Mouse (Mus musculus): ENCODE results near the gene Nipal1. TPM values are rescaled to one million over a fixed set of nuclear protein-coding genes. Genes with fewer than 3 reads are reported as not detected.

The Nipal1 gene
- total RNA-seq, 2 experiments from 2014 or later = not detected

DNA sequence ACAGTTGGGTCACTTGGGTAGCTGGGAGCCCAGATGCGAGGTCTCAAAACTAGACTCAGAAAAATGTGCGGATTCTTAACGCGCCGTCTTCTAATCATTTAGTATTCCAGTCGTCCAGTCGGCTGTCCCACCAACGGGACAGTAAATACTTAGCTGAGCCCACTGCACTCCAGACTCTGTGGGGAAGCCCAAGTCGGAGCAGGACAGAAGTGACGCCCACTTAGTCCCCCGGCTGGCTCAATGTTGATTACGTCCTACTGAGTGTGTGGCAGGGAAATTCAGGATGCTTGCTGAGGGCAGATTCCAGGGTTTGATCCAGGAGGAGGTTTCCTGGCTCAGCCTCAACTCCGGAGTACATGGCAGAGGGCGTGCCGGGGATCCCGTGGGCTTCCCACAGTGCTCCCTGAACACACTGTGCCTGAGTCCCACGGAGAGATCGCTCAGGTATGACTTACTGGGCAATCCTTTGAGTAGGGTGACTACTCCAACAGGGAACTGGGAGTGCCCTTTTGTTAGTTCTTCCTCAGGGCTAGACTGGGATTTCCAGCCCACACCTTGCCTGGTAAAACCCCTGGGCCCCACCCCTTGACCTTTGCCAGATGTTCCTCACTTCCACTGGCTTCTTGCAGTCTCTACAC, 482 bp downstream of the Nipal1 start:
- TF ChIP-seq CTCF (IDR thresholded peaks at IDR 0.05) = no peak
- no peak for DNase-seq
- intact Hi-C loops (cut with DNase I) = no loop called here
- Histone ChIP-seq H3K4me3 (peak overlapping the region; percentile 71), H3K27ac (no peak overlapping the region)

DNA sequence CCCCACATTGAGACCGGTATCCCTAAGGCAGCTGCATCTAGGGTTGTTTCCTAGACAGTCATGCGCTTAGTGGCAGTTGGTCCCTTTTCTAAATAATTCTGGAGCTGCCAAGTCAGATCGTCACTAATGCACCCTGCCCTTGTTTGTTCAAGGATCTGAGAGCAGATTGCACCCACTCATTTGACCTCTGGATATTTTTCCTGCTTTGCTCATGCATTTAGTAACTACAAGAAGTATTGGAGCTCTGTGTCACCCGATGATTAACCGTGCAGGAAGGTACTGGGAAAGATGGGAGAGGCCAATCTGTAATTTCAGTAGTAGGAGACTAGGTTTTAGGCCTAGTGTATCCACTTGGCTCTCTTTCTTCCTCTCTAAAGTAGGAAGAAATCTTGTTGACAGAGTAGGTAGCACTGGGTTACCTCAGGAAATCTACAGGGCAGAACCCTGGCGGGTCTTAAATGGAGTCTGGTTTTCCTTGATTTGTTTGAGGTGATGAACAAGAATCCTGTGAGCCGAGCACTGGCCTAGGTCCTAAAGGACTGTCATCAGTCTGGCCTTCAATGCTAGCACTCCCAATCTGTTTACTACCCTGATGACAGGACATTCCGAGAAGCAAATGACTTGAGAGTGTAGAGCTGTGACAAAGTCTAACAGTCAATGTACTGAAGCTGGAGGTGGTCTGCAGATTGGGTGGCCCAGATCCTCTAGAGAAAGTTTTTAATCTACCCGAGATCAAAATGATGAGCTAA, 1.6 kb downstream of the Nipal1 start:
- TF ChIP-seq CTCF (IDR thresholded peaks at IDR 0.05) = no peak
- intact Hi-C loops (cut with DNase I) = no loop called here
- Histone ChIP-seq H3K4me3 (no peak overlapping the region), H3K27ac (no peak overlapping the region)
- DNase-seq = no peak

DNA sequence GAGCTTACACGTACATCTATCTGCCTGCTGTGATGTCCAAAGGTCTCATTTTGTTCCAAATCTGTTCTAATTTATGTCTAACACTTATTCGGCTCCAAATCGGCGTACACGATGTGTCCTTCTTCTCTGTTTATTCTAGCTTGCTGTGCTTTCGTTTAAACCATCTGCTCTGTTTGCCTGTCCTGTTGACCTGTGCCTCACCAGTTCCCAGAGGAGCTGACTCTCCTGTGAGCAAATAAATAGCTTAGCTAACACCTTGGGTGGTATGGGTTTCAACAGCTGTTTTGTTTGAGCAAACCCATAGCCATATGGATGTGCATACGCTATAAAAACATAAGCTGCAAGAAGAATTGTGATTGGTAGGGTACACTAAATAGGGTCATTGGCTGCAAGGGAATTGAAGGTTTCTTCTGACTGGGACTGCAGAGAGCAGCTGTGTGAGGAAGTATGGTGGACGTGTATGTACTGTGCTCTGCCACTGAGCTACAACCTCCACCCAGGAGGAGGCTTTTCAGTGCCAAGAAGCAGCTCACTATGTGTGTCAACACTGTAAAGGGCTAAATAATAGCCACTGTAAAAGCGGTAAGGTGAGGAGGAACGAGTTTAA, 5.6 kb downstream of the Nipal1 start:
- no peak overlapping the region for H3K27ac ChIP-seq
- DNase-seq = no peak
- TF ChIP-seq CTCF (IDR thresholded peaks at IDR 0.05) = no peak
- H3K4me3 ChIP-seq = no peak overlapping the region
- intact Hi-C loops (cut with DNase I) = no loop called here

DNA sequence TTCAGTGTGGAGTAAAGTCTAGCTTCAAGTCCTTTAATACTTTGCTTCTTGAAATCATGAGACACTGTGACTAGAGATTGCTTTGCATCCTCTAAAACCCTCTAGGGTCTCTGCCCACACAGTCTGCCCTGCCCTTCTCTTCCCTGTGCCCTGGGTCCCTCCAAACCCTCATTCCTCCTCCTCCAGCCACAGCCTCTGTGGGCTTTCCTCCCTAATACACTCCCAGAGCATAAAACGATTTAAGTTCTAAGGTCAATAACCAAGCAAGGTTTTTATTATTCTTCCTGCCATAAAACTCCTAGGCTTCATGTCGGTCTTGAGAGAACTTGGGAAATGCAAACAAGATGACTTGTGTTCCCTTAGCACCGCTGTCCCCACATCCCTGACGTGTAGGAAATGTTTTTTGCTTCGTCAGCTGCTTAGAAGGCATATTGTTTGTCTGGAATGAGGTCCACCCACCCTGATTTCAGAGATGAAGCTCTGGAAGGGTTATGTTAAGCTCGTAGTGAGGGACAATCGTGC, 8.7 kb downstream of the Nipal1 start:
- H3K27ac ChIP-seq = no peak overlapping the region
- no peak for DNase-seq
- H3K4me3 ChIP-seq = no peak overlapping the region
- no peak for TF ChIP-seq CTCF (IDR thresholded peaks at IDR 0.05)
- intact Hi-C loops (cut with DNase I) = no loop called here

DNA sequence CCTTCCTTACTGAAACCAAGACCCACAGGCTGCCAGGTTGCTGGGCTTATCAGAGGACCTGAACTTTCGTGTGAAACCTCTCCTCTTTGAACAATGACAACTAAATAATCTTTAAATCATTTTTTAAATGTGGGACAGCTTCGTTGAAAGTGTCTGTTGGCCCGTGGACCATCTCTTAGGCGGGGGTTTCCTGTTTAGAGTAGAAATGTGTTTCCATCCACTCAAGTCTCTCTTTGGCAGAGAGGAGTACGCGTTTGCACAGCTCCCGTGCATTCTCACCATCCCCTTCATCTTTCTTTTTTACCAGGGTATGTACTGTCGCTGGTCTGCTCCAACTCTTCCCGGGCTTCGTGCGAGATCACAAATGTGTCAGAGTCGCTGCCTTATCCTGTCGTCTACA, 10.8 kb downstream of the Nipal1 start:
- DNase-seq = no peak
- intact Hi-C loops (cut with DNase I) = no loop called here
- Histone ChIP-seq H3K27ac (no peak overlapping the region), H3K4me3 (no peak overlapping the region)
- no peak for TF ChIP-seq CTCF (IDR thresholded peaks at IDR 0.05)

DNA sequence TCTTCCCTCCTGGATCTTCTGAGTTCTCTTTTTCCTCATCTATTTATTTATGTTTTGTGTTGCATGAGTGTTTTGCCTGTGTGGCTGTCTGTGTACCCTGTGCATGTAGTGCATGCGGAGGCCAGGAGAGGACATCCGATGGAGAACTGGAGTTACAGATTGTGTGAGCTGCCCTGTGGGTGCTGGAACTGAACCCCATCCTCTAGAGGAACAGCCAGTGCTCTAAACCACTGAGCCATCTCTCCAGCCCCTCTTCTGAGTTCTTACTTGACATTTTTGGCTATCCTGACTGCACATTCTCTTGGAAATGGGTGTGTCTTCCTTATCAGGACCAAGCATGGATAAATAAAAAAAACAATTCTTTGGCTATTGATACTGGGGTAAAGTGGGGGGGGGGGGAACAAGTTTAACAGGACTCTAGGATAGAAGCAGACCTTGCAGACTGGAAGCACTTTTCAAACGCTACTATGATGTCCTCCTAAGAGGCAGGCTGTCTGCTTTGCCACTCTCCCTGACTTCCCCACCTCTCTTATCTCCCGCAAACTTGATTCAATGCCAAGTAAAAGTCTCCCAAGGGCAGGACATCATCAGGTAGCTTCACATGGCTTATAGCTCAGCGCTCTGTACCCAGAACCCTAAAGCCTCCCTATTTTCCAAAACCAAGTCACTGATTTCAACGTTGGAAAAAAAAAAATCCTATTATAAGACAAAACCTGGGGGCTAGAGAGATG, 13.6 kb downstream of the Nipal1 start:
- TF ChIP-seq CTCF (IDR thresholded peaks at IDR 0.05) = no peak
- no peak overlapping the region for H3K4me3 ChIP-seq
- H3K27ac ChIP-seq = no peak overlapping the region
- DNase-seq = no peak
- intact Hi-C loops (cut with DNase I) = no loop called here

DNA sequence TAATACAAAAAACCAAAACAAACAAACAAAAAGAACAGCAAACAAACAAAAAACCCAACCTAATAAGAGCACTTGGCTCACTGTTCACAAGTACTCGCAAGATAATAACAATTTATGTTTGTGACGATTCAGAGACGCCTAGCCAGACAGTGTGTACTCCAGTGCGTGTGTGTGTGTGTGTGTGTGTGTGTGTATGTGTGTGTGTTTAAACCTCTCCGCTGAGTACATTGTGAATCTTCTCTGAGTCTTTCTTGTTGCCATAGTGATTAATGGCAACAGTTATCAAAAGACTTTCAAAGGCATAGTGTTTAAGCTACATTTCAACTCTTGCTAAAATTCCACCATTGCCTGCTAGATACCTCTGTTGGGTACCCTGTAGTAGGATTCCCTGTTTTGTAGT, 16.5 kb downstream of the Nipal1 start:
- DNase-seq = no peak
- TF ChIP-seq CTCF (IDR thresholded peaks at IDR 0.05) = no peak
- intact Hi-C loops (cut with DNase I) = loop anchor here (2.0 kb wide), 1 partner anchor 47 kb away; no protein-coding TSS in a partner anchor
- H3K27ac ChIP-seq = no peak overlapping the region
- no peak overlapping the region for H3K4me3 ChIP-seq

DNA sequence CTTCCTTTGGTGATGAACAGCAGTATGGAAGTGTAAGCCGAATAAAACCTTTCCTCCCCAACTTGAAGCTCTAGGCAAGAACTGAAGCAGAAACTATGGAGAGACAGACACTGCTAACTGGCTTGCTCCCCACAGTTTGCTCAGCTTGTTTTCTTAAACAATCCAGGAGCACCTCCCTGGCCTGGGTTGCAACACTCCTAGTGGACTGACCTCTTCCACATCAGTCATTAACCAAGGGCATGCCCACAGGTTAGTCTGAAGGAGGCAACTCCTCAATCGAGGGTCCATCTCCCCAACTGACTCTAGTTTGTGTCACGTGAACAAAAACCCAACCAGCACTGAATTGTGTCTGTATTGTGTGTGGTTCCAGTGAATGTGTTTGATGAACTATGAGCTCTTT, 17.3 kb downstream of the Nipal1 start:
- no peak overlapping the region for H3K27ac ChIP-seq
- H3K4me3 ChIP-seq = no peak overlapping the region
- no peak for DNase-seq
- intact Hi-C loops (cut with DNase I) = loop anchor here (2.0 to 5.0 kb wide), 2 partner anchors 46 to 92 kb away; no protein-coding TSS in a partner anchor
- no peak for TF ChIP-seq CTCF (IDR thresholded peaks at IDR 0.05)

DNA sequence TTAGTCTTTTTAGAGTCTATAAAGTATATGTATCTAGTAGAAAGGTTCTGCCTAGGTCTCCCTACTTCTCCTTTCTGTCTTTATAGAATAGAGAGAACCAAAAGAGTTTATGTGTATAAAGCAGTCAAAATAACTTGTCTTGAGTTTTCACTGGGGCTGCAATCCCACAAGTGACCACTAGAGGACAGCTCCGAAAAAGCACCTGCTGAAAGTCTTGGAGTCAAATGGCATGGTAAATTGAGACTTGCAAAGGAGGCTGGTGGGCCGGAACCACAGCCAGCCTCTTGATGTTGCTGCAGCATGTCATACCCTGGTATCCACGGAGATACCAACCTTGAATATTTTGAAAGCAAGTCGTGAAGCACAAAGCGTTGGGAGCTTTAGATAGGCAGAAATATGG, 17.7 kb downstream of the Nipal1 start:
- intact Hi-C loops (cut with DNase I) = loop anchor here (2.0 to 5.0 kb wide), 2 partner anchors 46 to 92 kb away; no protein-coding TSS in a partner anchor
- DNase-seq = peak; percentile 56
- Histone ChIP-seq H3K4me3 (no peak overlapping the region), H3K27ac (no peak overlapping the region)
- TF ChIP-seq CTCF (IDR thresholded peaks at IDR 0.05) = peak; percentile 97

DNA sequence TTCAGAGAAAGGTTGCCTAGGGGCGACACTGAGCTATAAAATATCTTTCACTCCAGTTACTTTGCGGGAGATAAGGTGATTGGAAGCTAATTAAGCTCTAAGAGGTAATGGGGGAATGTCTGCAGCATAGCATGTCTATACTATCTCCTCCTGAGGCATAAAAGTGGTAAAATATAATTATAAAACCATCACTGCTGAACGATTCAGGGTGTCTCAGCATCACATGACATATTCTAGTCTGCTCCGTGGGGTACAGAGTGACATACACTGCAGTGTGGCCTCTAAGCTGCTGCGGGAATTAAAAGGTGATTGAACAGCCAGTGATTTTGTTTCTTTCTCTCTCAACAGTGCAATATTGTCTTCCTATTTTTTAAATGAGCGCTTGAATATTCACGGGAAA, 18.8 kb downstream of the Nipal1 start:
- intact Hi-C loops (cut with DNase I) = loop anchor here (5.0 kb wide), 1 partner anchor 91 kb away; no protein-coding TSS in a partner anchor
- no peak overlapping the region for H3K27ac ChIP-seq
- DNase-seq = no peak
- no peak overlapping the region for H3K4me3 ChIP-seq
- TF ChIP-seq CTCF (IDR thresholded peaks at IDR 0.05) = no peak

DNA sequence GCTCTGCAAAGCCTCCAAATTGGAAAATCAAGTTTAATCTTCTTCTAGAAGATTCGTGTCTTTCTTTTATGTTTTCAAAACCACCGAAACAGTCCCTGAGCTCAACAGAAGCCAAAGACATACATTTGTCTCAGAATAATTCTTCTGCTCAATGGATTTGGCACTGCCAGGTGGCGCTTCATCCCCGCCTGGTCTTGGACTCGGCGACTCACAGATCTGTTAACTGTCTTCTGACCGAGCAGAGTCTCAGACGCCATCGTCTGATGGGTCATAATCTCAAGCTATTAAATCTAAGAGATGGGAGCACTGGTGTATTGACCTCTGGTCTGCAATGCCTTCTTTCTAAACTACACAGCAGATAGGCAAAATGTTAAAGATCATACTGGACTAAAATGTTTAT, 20.8 kb downstream of the Nipal1 start:
- Histone ChIP-seq H3K4me3 (no peak overlapping the region), H3K27ac (no peak overlapping the region)
- TF ChIP-seq CTCF (IDR thresholded peaks at IDR 0.05) = no peak
- intact Hi-C loops (cut with DNase I) = loop anchor here (5.0 kb wide), 1 partner anchor 89 kb away; no protein-coding TSS in a partner anchor
- DNase-seq = no peak

DNA sequence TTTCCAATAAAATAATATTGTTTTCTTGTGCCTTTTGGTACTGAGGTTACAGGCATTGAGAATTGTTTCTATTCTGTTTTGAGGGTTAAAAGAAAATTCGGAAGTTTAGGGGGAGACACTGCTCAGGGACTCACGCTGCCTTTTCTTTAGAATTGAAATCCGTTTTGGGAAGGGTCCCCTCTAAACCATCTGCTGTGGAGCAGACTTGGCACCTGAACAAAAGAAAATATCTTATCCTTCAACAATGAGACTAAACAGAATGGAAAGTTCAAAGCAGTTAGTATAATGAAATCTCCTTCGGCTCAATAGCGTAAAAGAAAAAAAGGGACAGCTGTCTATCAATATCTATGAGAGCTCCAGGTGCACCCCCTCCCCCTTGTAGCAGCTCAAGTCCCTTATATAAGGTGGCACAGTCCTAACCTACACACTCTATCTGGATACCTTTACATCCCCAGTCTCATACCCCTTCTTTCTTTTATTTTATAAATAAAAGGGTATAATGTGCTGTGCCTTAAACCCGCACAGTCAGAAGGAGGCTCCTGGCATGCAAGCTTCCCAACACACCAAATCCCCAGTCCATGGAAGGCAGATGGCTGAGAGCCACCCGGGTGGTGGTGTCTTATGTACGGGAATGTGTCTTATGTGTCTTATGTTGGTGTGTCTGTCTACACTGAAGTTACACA, 23.6 kb downstream of the Nipal1 start:
- no peak overlapping the region for H3K4me3 ChIP-seq
- intact Hi-C loops (cut with DNase I) = no loop called here
- TF ChIP-seq CTCF (IDR thresholded peaks at IDR 0.05) = no peak
- no peak overlapping the region for H3K27ac ChIP-seq
- DNase-seq = no peak

Data from gastrocnemius, adult 2 months (tissue).